Mouse (Mus musculus): ENCODE measurements around the gene St8sia2.

Gene St8sia2

DNA sequence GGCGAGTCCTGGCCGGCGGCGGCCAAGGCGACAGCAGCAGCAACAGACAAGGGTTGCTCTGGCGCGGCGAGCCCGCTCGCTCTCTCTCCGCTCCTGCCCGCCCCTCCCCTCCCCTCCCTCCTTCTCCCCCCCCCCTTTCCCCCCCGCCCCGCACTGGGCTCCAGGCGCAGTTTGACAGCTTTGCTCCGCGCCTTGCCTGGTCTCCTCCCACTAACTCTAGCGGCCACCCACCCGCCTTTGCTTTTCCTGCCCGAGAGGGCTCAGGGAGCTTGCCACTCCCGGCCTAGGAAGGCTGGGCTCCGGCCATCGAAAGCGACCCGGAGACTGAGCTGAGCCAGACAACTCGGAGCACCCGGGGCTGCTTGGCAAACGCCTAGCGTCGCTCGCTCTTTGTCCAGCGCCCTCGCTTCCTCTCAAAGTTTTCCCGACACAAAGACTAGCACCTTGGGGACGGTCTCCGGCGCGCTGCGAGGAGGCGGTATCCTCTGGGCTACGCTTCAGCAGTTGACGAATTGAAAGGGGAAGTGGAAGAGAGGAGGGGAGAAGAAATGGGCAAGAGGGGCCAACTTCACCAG lies at the start of gene St8sia2:
Gene St8sia2 (minus strand): TSS at position 90 of the 575 bp plus-strand sequence.
- DNase-seq: peak; percentile 54 to 63

DNA sequence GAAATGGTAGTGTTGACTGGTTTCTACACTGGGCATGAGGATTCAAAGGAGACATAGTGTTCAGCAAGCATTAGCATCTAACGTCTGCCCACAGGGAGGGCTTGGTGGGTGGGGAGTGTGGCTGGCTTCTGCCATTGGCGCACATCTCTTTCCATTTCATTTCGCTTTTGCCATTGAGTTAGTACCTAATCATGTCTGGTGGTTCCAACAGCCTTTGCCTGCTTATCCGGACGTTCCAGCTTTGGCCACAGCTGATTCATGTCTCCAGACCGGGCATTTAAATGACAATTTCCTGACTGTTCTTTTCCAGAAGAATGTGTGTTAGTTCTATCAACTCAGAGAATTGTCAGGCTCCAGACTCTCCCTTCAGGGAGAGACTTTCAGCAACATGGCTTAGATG lies 47.6 kb upstream of the St8sia2 start:
- peak; percentile 11 to 37 for DNase-seq

DNA sequence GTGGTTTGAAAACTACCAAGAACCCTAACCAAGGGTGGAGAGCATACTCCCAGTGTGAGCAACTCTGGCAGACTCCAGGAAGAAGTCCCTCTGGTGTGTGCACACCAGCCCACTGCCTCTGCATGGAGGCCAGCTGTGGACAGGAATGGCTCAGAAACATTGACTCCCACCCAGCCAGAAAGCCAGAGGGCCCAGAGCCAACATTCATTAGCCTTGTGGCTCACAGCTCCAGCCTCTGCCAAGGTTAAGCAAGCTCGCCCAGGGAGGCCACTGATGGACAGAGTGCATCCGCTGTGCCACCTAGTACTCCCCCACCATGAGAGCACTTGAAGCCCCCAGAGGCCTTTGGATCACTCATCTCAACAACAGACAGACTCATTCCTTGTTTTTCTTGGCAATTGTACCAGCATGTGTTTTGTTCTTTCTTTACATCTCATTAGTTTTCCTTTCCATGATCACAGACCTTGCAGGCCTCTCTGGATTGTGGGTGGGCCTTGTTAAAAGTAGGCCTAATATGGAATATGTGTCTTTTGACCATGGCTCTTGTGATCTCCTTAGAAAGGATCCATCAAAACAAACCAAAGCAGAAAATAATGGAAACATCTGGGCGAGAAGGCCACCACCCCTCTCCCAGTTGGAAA lies 46.9 kb upstream of the St8sia2 start:
- peak; percentile 42 to 59 for DNase-seq

- no peak for DNase-seq
These were observed 46.2 kb upstream of the St8sia2 start for GRCm38 (mm10) chr7:74059684-74060083.

GRCm38 (mm10) chr7:74055753-74056152 lies 42.3 kb upstream of the St8sia2 start:
- DNase-seq: no peak

DNA sequence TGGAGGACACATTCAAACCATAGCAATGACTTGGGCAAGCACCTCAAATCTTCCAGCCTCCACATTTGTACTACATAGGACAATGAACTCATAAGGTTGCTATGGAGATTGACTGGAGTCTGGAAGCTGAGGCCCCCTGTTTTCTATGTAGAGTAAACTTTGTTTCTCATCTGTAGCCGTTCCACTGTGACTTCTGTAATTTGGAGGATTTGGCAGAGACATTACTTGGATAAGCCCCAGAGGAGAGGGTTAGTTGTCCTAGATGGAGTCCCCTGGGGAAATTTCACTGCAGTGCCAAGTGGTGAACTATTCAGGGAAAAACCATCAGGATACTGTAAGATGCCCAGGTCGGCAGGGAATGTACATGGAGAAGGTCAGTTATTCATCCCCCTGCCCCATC lies 34.1 kb upstream of the St8sia2 start:
- DNase-seq: no peak

GRCm38 (mm10) chr7:74045166-74045957 lies 31.9 kb upstream of the St8sia2 start:
- DNase-seq: no peak

- peak in 1 of 2 experiments; percentile 28 for DNase-seq
These were observed 30.2 kb upstream of the St8sia2 start for GRCm38 (mm10) chr7:74043562-74044138.

DNA sequence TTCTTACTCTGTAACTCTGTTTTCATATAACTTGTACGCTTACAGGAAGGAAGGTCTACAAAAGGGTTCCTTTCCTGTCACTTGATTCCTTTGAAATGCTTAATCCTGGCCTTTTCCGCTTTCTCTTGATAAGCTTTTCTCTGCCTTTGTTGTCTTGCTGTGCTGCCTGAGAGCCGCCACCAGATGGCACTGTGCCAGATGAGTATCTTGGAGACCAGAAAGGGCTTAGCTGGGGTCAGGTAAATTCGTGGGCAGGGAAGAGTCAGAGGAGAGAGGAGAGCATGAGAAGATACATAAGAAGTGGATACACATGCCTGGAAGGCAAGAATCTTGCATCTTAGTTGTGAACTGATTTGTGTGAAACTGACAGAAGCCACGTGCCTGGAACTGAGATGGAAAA lies 11.5 kb upstream of the St8sia2 start:
- DNase-seq: peak in 1 of 2 experiments; percentile 45

DNA sequence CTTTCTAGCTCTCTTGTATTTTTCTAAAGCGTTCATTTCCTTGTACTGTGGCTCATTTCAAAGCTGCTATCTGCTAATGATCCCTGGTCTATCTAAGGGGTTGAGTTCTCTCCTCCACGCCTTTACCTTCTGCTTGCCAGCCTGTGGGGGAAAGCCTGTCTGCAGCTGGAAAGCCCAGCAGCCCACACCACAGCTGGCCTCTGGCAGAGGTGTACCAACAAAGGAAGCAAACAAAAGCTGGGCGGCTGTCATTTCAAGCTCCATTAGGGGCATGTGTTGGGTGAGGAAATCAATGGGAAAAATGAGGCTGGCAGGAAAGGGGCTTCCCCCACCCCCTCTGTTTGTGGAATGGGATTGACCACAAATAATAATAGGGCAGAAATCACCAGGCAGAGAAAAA lies 10.7 kb upstream of the St8sia2 start:
- DNase-seq: no peak

DNA sequence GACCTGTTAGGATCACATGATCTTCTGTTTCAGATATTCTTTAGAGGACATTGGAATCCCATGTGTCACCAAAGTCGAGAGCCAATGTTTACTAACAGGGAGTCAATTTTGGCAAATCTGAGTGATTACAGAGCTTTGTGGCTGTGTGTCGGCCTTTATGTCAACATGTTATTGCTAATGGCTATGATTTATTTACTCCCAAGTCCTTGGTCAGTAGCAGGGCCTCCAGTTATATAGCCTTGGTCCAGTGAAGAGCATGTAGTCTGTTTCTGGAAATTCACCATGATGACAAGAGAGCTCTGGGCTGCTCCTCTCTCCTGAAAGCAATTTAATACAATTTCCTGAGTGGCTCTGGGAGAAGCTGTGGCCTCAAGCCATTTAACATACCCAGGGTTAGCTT lies 9.1 kb upstream of the St8sia2 start:
- DNase-seq: no peak

- DNase-seq: no peak
These were observed 8.3 kb upstream of the St8sia2 start for GRCm38 (mm10) chr7:74021771-74022170.

- no peak for DNase-seq
These were observed 3.1 kb upstream of the St8sia2 start for GRCm38 (mm10) chr7:74016613-74017012.

GRCm38 (mm10) chr7:74012858-74013600 lies 461 bp downstream of the St8sia2 start:
- DNase-seq: no peak

DNA sequence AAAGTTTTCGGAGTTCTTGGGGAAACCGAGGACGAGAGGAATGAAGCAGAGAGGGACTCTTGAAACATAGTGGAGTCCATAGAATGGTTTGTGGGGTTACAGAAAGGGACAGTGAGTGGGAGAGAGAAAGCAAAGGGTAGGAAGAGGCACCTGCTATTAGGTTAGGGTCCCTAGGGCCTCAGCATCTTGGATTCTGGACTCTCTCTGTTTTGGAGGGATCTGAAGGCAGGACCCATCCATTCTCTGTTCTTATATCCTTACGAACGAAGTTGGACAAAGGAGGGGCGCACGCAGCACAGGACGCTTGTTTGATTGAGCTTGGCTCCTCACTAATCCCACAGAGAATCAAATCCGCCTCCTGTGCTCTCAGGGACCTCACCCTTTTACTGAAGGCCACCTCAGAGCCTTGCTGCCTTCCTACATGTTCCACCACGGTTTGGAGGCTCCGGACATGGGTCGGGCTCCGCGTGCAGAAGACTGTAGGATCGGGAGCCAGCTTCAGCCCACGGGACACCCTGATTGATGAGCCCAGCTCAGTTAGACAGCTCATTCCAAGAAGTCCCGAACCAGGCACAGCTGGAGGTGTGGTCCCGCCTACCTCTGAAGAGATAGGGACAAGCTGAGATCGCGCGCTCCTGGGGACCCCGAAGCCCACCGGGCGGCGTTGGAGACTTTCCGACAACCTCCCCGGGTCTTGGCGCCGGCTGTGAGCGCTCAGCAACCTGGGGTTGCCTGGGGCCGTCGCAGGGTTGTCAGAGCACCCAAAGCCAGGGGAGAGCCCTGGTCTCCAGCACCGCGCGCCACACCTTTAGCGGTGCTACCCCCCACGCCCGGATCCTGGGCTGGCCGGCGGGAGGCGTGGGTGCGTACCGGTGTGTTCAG lies 1.3 kb downstream of the St8sia2 start:
- DNase-seq: no peak

DNA sequence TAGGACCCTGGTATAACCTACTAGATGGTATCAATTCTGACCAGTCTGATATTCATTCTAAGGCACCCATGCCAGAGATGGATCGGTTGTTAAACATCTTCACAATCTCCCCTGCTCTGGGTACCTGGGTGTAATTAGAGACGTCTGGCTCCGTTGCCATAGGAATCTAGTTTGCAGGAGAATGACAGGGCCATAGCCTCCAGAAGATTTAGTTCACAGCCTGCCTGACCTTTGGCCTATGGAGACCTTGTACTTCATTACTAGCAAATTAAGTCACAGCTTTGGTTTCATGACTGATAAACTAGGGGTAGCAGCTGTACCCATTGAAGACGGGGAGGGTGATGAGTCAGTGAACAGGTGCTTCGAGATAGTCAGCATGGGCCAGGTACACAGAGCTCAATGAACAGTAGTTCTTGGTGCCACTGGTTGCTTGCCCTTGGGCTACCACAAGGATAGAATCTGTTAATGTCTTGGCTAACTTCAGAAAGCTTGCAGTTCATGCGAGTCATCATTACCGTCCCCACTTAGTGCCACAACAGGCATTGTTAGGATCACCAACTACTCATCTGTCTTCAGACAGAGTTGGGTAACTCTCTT lies 4.4 kb downstream of the St8sia2 start:
- DNase-seq: no peak

DNA sequence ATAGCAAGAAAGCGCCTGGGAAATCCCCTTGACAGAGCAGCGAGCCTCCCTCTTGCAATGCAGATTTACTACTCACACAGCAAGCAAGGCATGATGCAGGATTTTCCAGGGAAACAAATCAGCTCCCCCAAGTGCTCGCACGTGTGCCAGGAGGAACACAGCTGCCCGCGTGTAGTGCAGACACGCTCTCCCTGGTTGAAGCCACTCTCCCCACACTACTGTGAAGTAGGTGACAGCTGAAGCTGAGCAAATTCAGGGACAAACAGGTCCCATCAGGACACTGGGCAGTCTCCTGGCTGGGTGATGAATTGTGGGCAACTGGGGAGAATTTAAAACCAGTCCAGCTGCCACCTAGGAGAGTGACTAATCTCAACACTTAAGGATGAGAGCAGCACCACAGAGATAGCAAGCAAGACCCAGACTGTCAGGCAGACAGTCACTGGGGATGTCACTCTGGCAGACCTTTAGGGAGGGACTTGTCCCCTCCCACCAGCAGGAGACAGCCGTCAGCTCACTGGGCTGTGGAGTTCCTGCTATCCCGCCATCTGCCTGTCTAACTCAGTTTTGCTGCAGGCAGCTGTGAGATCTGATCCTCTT lies 6.6 kb downstream of the St8sia2 start:
- DNase-seq: no peak

DNA sequence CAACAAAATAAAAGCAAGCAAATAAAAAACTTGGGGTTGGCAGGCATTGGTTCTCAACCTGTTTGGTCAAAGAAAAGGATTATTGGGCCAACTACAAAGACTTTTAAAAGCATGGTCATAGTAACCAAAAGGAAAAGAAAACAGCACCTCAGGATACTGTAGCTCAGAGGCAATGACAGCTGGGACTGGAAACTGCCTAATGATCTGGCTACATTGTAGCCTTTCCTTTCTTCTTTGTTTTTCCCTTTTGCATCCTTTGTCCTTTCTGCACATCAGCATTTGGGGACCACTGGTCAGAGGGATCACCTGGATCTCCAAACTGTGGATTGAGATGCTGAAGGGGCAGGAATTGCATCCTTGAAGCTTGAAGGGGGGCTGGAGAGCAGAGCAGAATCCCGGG lies 7.1 kb downstream of the St8sia2 start:
- DNase-seq: no peak

- no peak for DNase-seq
These were observed 12.6 kb downstream of the St8sia2 start for GRCm38 (mm10) chr7:74000743-74001510.

- no peak for DNase-seq
These were observed 24.1 kb downstream of the St8sia2 start for GRCm38 (mm10) chr7:73989366-73989765.

Measured in lung, adult 18-20 months (tissue).